8 mouse cellular contexts compared by ENCODE assay signal in genomic region chr17:28517441-28517955, GRCm38 (mm10). TPM values are rescaled to one million over a fixed set of nuclear protein-coding genes. Genes with fewer than 3 reads are reported as not detected.
DNase-seq lines count a peak whose midpoint lies in the region; ATAC-seq and TF ChIP-seq lines count a peak whose summit lies in the region.

Gene Fkbp5 (minus strand): TSS chr17:28517527.

- no peaks in the 10 kb centered on the region for H3K9me3 ChIP-seq in embryonic facial prominence, embryonic 14.5 days (ENCODE audit: control insufficient read depth, low read length)
- H3K9me3 ChIP-seq in heart, embryonic 13.5 days = no peaks in the 10 kb centered on the region
- no peaks in the 10 kb centered on the region for H3K9me3 ChIP-seq in kidney, postnatal 0 days (replicated peaks; ENCODE audit: low read length)
- H3K9me3 ChIP-seq in liver, embryonic 14.5 days (ENCODE audit: control insufficient read depth, low read length) = no peaks in the 10 kb centered on the region

- H3K36me3 ChIP-seq in spleen, adult 2 months (ENCODE audit: control insufficient read depth, insufficient read depth, low read length) = no peaks in the 10 kb centered on the region
- no peaks in the 10 kb centered on the region for H3K36me3 ChIP-seq in embryonic facial prominence, embryonic 14.5 days (ENCODE audit: control insufficient read depth, insufficient read depth, low read length)
- no peaks in the 10 kb centered on the region for H3K36me3 ChIP-seq in heart, embryonic 13.5 days
- H3K36me3 ChIP-seq in kidney, postnatal 0 days (ENCODE audit: insufficient read depth, low read length) = no peaks in the 10 kb centered on the region
- H3K36me3 ChIP-seq in liver, embryonic 14.5 days (replicated peaks; ENCODE audit: control insufficient read depth, insufficient read depth, low read depth) = no peaks in the 10 kb centered on the region

- peak in 1 of 2 experiments; percentile 36 for DNase-seq in spleen, adult 2 months (ENCODE audit: low read depth in 1 of 2, low spot score in 2 of 2)
- DNase-seq in spleen, adult 12 weeks (ENCODE audit: low spot score) = no peak
- DNase-seq in embryonic facial prominence, embryonic 14.5 days (ENCODE audit: low spot score) = peak; percentile 90
- DNase-seq in kidney, postnatal 0 days (ENCODE audit: low spot score) = peak; percentile 90
- no peak for DNase-seq in liver, embryonic 14.5 days (ENCODE audit: low read depth in 3 of 3, low spot score in 3 of 3)
- DNase-seq in neural tube, embryonic 10.5 days (ENCODE audit: extremely low spot score, low spot score) = peak; percentile 53
- DNase-seq in thymus, postnatal 4 days = peak; percentile 51

- peak within 1 kb of the TSS; percentile 91 for H3K27ac ChIP-seq in spleen, adult 2 months (ENCODE audit: insufficient read depth, low read length)
- peak within 1 kb of the TSS; percentile 72 for H3K27ac ChIP-seq in embryonic facial prominence, embryonic 14.5 days (replicated peaks; ENCODE audit: low read depth, low read length)
- peak within 1 kb of the TSS; percentile 48; the same call in 1 of the 2 replicates for H3K27ac ChIP-seq in heart, embryonic 13.5 days (replicated peaks)
- H3K27ac ChIP-seq in kidney, postnatal 0 days = peak within 1 kb of the TSS; percentile 89
- no peak within 1 kb of the TSS for H3K27ac ChIP-seq in liver, embryonic 14.5 days

- no peaks in the 10 kb centered on the region for H3K27me3 ChIP-seq in spleen, adult 2 months (ENCODE audit: control insufficient read depth, insufficient read depth, low read length)
- no peaks in the 10 kb centered on the region for H3K27me3 ChIP-seq in embryonic facial prominence, embryonic 14.5 days (replicated peaks; ENCODE audit: control insufficient read depth, insufficient read depth, low read length)
- peaks cover 53% of the 10 kb centered on the region for H3K27me3 ChIP-seq in heart, embryonic 13.5 days (replicated peaks)
- H3K27me3 ChIP-seq in kidney, postnatal 0 days (ENCODE audit: insufficient read depth, low read length) = no peaks in the 10 kb centered on the region
- peaks cover 16% of the 10 kb centered on the region for H3K27me3 ChIP-seq in liver, embryonic 14.5 days (ENCODE audit: control insufficient read depth, insufficient read depth, low read length)

- peak; percentile 28; the same call in 1 of the 2 replicates for ATAC-seq in embryonic facial prominence, embryonic 14.5 days (ENCODE audit: low read depth)
- ATAC-seq in heart, embryonic 13.5 days (ENCODE audit: extremely low read depth, insufficient number of reproducible peaks, low FRiP score, low TSS enrichment) = no peak
- ATAC-seq in kidney, postnatal 0 days (replicated peaks; ENCODE audit: low FRiP score, low read depth) = peak; percentile 6
- no peak for ATAC-seq in liver, embryonic 14.5 days (ENCODE audit: insufficient read depth)

- no peak for TF ChIP-seq POLR2A in spleen, adult 2 months (IDR thresholded peaks at IDR 0.05; ENCODE audit: low read depth, low read length)

- no peak for TF ChIP-seq EP300 in liver, embryonic 14.5 days (IDR thresholded peaks at IDR 0.05; ENCODE audit: low read depth)

- peak within 1 kb of the TSS; percentile 85 for H3K4me2 ChIP-seq in embryonic facial prominence, embryonic 14.5 days (ENCODE audit: low read depth, low read length)
- H3K4me2 ChIP-seq in heart, embryonic 13.5 days = peak within 1 kb of the TSS; percentile 96
- peak within 1 kb of the TSS; percentile 82 for H3K4me2 ChIP-seq in kidney, postnatal 0 days (ENCODE audit: low read length)
- peak within 1 kb of the TSS; percentile 63 for H3K4me2 ChIP-seq in liver, embryonic 14.5 days (ENCODE audit: low read depth)

- peak within 1 kb of the TSS; percentile 58 for H3K9ac ChIP-seq in embryonic facial prominence, embryonic 14.5 days (ENCODE audit: low read depth, low read length)
- peak within 1 kb of the TSS; percentile 77 for H3K9ac ChIP-seq in heart, embryonic 13.5 days
- H3K9ac ChIP-seq in kidney, postnatal 0 days (ENCODE audit: low read depth, low read length) = peak within 1 kb of the TSS; percentile 66
- no peak within 1 kb of the TSS for H3K9ac ChIP-seq in liver, embryonic 14.5 days (replicated peaks)

- peak within 1 kb of the TSS; percentile 58 for H3K4me3 ChIP-seq in spleen, adult 2 months (ENCODE audit: extremely low read depth, insufficient read depth, insufficient read length)
- peak within 1 kb of the TSS; percentile 42 for H3K4me3 ChIP-seq in embryonic facial prominence, embryonic 14.5 days (ENCODE audit: low read depth, low read length)
- peak within 1 kb of the TSS; percentile 54 for H3K4me3 ChIP-seq in heart, embryonic 13.5 days
- H3K4me3 ChIP-seq in kidney, postnatal 0 days (replicated peaks; ENCODE audit: low read depth, low read length) = peak within 1 kb of the TSS; percentile 36
- peak within 1 kb of the TSS; percentile 15 to 40 for H3K4me3 ChIP-seq in liver, embryonic 14.5 days (ENCODE audit: insufficient read depth in 1 of 2, low read depth in 2 of 2, low read length in 2 of 2)

- WGBS in spleen, adult 2 months = 29% methylated on average over 16 of the region's 16 CpGs
- WGBS in embryonic facial prominence, embryonic 14.5 days = under 1% methylated on average over 16 of the region's 16 CpGs
- 5% methylated on average over 16 of the region's 16 CpGs for WGBS in heart, embryonic 13.5 days
- 3% methylated on average over 16 of the region's 16 CpGs for WGBS in kidney, postnatal 0 days
- WGBS in liver, embryonic 14.5 days (ENCODE audit: insufficient replicate concordance) = 17% methylated on average over 16 of the region's 16 CpGs

- peaks cover 56% of the 10 kb centered on the region for H3K4me1 ChIP-seq in spleen, adult 2 months (ENCODE audit: control insufficient read depth, insufficient read depth, insufficient read length)
- peaks cover 23% of the 10 kb centered on the region; the same call in 1 of the 2 replicates for H3K4me1 ChIP-seq in embryonic facial prominence, embryonic 14.5 days (ENCODE audit: control insufficient read depth, insufficient read depth, low read length)
- peaks cover 32% of the 10 kb centered on the region for H3K4me1 ChIP-seq in heart, embryonic 13.5 days
- H3K4me1 ChIP-seq in kidney, postnatal 0 days (replicated peaks; ENCODE audit: insufficient read depth, low read length) = peaks cover 33% of the 10 kb centered on the region
- H3K4me1 ChIP-seq in liver, embryonic 14.5 days (replicated peaks; ENCODE audit: control insufficient read depth in 2 of 2, insufficient read depth in 2 of 2, low read length in 1 of 2) = peaks cover 0 to 8% of the 10 kb centered on the region in 2 experiments; a peak in 1 of 4 replicates

- no peak for TF ChIP-seq CTCF in spleen, adult 2 months (IDR thresholded peaks at IDR 0.05; ENCODE audit: extremely low read depth, insufficient read depth, insufficient read length, insufficient replicate concordance)
- no peak for TF ChIP-seq CTCF in kidney, postnatal 0 days (IDR thresholded peaks at IDR 0.05; ENCODE audit: low read depth)
- no peak for TF ChIP-seq CTCF in liver, embryonic 14.5 days (IDR thresholded peaks at IDR 0.05; ENCODE audit: low read depth)

RNA-seq across cellular contexts. Expression of gene Fkbp5, which starts in this region (rescaled TPM):
- 26.1 and 29.7 TPM in 2 replicates for polyA plus RNA-seq in spleen, adult 2 months (2012; rRNA removed)
- 8.4 and 11.7 TPM in 2 replicates for polyA plus RNA-seq in embryonic facial prominence, embryonic 14.5 days (2014; fragmentation: Nextera tagmentation; extraction: Ambion mirVana)
- polyA plus RNA-seq in heart, embryonic 13.5 days (2015; fragmentation: Nextera tagmentation; extraction: Ambion mirVana) = 11.8 and 12.1 TPM in 2 replicates
- polyA plus RNA-seq in kidney, postnatal 0 days (2015; fragmentation: Nextera tagmentation; extraction: Ambion mirVana) = 16.2 and 20.4 TPM in 2 replicates
- 5.3 and 7.3 TPM in 2 replicates for polyA plus RNA-seq in liver, embryonic 14.5 days (2012; rRNA removed)
- polyA plus RNA-seq in liver, embryonic 14.5 days (2014; fragmentation: Nextera tagmentation; extraction: Ambion mirVana) = 3.5 and 3.6 TPM in 2 replicates

Comparison
In these comparisons a context has a peak if more than half of its experiments do, and no peak if none do; other contexts are left out.
1. DNase-seq: peak in embryonic facial prominence, embryonic 14.5 days (single experiment), kidney, postnatal 0 days (single experiment), neural tube, embryonic 10.5 days (single experiment) and thymus, postnatal 4 days (single experiment); none in spleen, adult 12 weeks (single experiment) and liver, embryonic 14.5 days (0 of 3).
2. ATAC-seq: peak in embryonic facial prominence, embryonic 14.5 days (single experiment) and kidney, postnatal 0 days (single experiment); none in heart, embryonic 13.5 days (single experiment) and liver, embryonic 14.5 days (single experiment).
3. Peak in every context shown above with its lines, with median percentiles within 50 percentile points of each other: H3K4me3 ChIP-seq and H3K4me2 ChIP-seq.